Mouse (Mus musculus): ENCODE measurements at regions not wholly inside any gene's neighbourhood (a gene's known extent, or its start where the extent isn't known, plus 50 kb on each side); places are given as distances from the start of the nearest gene placed in this dataset.

GRCm38 (mm10) chr2:124732593-124732992, 335.3 kb upstream of the Slc24a5 start:
- Histone ChIP-seq H3K4me1 (ENCODE audit: control insufficient read depth in 1 of 2, insufficient read depth in 2 of 2, low read length in 2 of 2) (no peaks in the 10 kb centered on the region), H3K9ac (ENCODE audit: control insufficient read depth, low read depth, low read length, poor library complexity, severe bottlenecking) (no peak overlapping the region), H3K27me3 (ENCODE audit: control insufficient read depth in 1 of 2, insufficient read depth in 2 of 2, low read length in 2 of 2) (no peaks in the 10 kb centered on the region), H3K4me3 (ENCODE audit: control insufficient read depth in 1 of 2, insufficient read depth in 1 of 2, low read depth in 2 of 2, low read length in 2 of 2) (no peak overlapping the region), H3K9me3 (replicated peaks; ENCODE audit: insufficient read depth, low read length) (no peaks in the 10 kb centered on the region), H3K36me3 (ENCODE audit: control insufficient read depth in 1 of 2, insufficient read depth in 2 of 2, low read length in 2 of 2) (no peaks in the 10 kb centered on the region), H3K79me2 (ENCODE audit: control insufficient read depth, insufficient read depth, low read length, poor library complexity) (no peaks in the 10 kb centered on the region), H3K27ac (ENCODE audit: control insufficient read depth, low read depth, low read length) (no peak overlapping the region)
- DNase-seq (ENCODE audit: low read depth, low spot score), result no peak
- TF ChIP-seq GATA1 (IDR thresholded peaks at IDR 0.05; ENCODE audit: low read depth, low read length) (no peak), SMC3 (IDR thresholded peaks at IDR 0.05; ENCODE audit: low read depth, low read length) (no peak), POLR2AphosphoS2 (IDR thresholded peaks at IDR 0.05; ENCODE audit: low read length) (no peak), HCFC1 (IDR thresholded peaks at IDR 0.05; ENCODE audit: low read depth, low read length) (no peak), TCF12 (IDR thresholded peaks at IDR 0.05; ENCODE audit: low read depth, low read length) (no peak), NRF1 (IDR thresholded peaks at IDR 0.05; ENCODE audit: insufficient read depth, low read depth, low read length, poor library complexity, severe bottlenecking) (no peak), NELFE (IDR thresholded peaks at IDR 0.05; ENCODE audit: low read depth, low read length) (no peak), MEF2A (IDR thresholded peaks at IDR 0.05; ENCODE audit: extremely low read depth, insufficient replicate concordance, low read depth, low read length, poor library complexity, severe bottlenecking) (no peak), USF1 (IDR thresholded peaks at IDR 0.05; ENCODE audit: low read depth, low read length) (no peak), RAD21 (IDR thresholded peaks at IDR 0.05; ENCODE audit: low read depth, low read length) (no peak), KAT2A (conservative IDR thresholded peaks at IDR 0.05; ENCODE audit: low read depth, low read length) (no peak), ZNF384 (IDR thresholded peaks at IDR 0.05; ENCODE audit: low read depth, low read length) (no peak)

GRCm38 (mm10) chr2:124740848-124741247, 327.1 kb upstream of the Slc24a5 start:
- Histone ChIP-seq H3K9ac (ENCODE audit: control insufficient read depth, low read depth, low read length, poor library complexity, severe bottlenecking) (no peak overlapping the region), H3K27me3 (ENCODE audit: control insufficient read depth in 1 of 2, insufficient read depth in 2 of 2, low read length in 2 of 2) (no peaks in the 10 kb centered on the region), H3K4me1 (ENCODE audit: control insufficient read depth in 1 of 2, insufficient read depth in 2 of 2, low read length in 2 of 2) (no peaks in the 10 kb centered on the region), H3K9me3 (replicated peaks; ENCODE audit: insufficient read depth, low read length) (no peaks in the 10 kb centered on the region), H3K36me3 (ENCODE audit: control insufficient read depth in 1 of 2, insufficient read depth in 2 of 2, low read length in 2 of 2) (no peaks in the 10 kb centered on the region), H3K79me2 (ENCODE audit: control insufficient read depth, insufficient read depth, low read length, poor library complexity) (no peaks in the 10 kb centered on the region), H3K4me3 (ENCODE audit: control insufficient read depth in 1 of 2, insufficient read depth in 1 of 2, low read depth in 2 of 2, low read length in 2 of 2) (no peak overlapping the region), H3K27ac (ENCODE audit: control insufficient read depth, low read depth, low read length) (no peak overlapping the region)
- no peak for DNase-seq (ENCODE audit: low read depth, low spot score)
- TF ChIP-seq TAL1 (IDR thresholded peaks at IDR 0.05; ENCODE audit: low read length), result no peak
- TF ChIP-seq BHLHE40 (IDR thresholded peaks at IDR 0.05; ENCODE audit: borderline replicate concordance, low read depth, low read length), result no peak
- no peak for TF ChIP-seq MYC (IDR thresholded peaks at IDR 0.05; ENCODE audit: low read depth, low read length)
- TF ChIP-seq CTCF (IDR thresholded peaks at IDR 0.05 in 2 of 3, conservative IDR thresholded peaks at IDR 0.05 in 1 of 3; ENCODE audit: control insufficient read depth in 1 of 3, insufficient read depth in 1 of 3, low read depth in 2 of 3, low read length in 3 of 3, poor library complexity in 1 of 3, severe bottlenecking in 1 of 3), result no peak
- TF ChIP-seq ZKSCAN1 (IDR thresholded peaks at IDR 0.05; ENCODE audit: low read depth, low read length), result no peak
- no peak for TF ChIP-seq POLR2AphosphoS5 (IDR thresholded peaks at IDR 0.05; ENCODE audit: borderline replicate concordance, low read depth, low read length)
- TF ChIP-seq EP300 (IDR thresholded peaks at IDR 0.05; ENCODE audit: low read depth in 1 of 2, low read length in 2 of 2), result no peak
- no peak for TF ChIP-seq NRF1 (IDR thresholded peaks at IDR 0.05; ENCODE audit: insufficient read depth, low read depth, low read length, poor library complexity, severe bottlenecking)
- TF ChIP-seq CHD1 (IDR thresholded peaks at IDR 0.05; ENCODE audit: low read depth, low read length), result no peak
- TF ChIP-seq E2F4 (IDR thresholded peaks at IDR 0.05; ENCODE audit: borderline replicate concordance, low read depth, low read length), result no peak
- TF ChIP-seq RAD21 (IDR thresholded peaks at IDR 0.05; ENCODE audit: low read depth, low read length), result no peak
- TF ChIP-seq ETS1 (IDR thresholded peaks at IDR 0.05; ENCODE audit: low read depth, low read length), result no peak
- no peak for TF ChIP-seq TCF12 (IDR thresholded peaks at IDR 0.05; ENCODE audit: low read depth, low read length)
- TF ChIP-seq KAT2A (conservative IDR thresholded peaks at IDR 0.05; ENCODE audit: low read depth, low read length), result no peak
- TF ChIP-seq USF1 (IDR thresholded peaks at IDR 0.05; ENCODE audit: low read depth, low read length), result no peak
- no peak for TF ChIP-seq ELF1 (IDR thresholded peaks at IDR 0.05; ENCODE audit: low read depth, low read length)
